Mouse (Mus musculus) fibroblast of lung, adult 2 months (primary cell): ENCODE results near the gene Dpp7.

Source experiments
- DNase-seq: peaks from one replicate; pipeline ENCODE4 v3.0.0-alpha.2; 2011; ENCODE audit warnings: low read depth

Gene Dpp7

DNA sequence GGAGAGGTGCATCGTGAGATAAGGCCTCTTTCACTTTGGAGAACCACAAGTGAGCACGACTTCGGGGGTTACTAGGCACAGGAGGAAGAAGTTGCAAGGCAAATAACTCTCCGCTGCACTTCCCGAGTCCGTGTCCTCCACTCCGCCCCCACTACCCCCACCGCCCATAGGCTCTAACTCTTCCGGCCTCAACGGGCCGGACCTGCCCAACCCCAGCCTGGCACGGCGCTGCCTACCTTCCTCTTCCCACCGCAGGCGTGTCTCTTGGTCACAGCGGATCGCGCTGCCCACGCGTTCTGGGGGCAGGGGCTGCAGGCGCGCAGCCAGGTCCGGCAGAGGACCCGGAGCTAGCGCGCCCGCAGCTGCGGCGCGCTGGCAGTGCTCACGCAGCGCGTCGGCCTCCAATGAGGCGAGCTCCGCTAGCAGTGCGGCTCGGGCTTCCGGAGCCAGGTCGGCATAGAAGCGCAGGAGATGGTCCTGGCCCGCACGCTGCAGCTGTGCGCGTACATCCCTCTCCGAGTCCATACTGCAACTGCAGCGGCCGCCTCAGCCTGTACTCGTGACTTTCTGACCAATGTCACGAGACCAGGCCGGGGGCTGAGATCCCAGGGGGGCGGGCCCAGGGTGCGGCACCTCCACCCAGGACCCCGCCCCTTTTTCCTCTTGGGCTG lies 9.1 kb upstream of the Dpp7 start, which contains the start of gene Uap1l1:
Uap1l1 (minus strand) TSS at position 592 of the 671 bp plus-strand sequence.
- DNase-seq: peak; percentile 69

DNA sequence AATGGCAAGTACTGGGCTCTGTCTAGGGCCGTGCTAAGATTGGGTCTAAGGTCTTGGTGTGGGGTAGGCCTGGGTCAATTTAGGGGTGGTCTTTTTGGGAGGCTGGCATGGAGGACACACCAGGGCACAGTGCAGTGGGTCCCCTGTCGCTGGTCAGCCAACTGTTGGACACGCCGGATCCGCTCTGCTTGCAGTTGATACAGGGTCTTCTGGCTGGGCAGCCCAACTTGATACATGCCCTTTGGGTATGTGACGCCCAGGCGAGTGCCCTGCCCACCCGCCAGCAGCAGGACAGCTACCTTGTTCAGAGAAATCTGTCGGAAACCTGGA lies 8.6 kb upstream of the Dpp7 start:
- no peak for DNase-seq

DNA sequence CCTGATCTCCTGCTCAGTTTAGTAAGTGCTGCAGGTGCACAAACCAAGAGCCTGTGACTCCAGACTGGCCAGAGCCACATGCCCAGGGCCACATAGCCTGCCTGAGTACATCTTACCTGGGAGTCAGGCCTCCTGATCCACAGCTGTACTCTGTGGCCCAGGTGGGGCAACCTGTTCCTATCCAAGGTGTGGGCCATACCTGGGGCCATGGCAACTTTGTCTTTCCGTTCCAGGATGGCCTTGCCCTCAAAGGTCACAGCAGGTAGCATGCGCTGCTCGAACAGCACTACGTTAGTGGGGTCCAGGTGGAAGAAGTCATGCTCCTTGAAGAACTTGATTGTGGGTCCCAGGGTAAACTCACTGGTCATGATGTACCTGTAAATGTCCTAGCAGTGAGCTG lies 8.2 kb upstream of the Dpp7 start:
- no peak for DNase-seq

DNA sequence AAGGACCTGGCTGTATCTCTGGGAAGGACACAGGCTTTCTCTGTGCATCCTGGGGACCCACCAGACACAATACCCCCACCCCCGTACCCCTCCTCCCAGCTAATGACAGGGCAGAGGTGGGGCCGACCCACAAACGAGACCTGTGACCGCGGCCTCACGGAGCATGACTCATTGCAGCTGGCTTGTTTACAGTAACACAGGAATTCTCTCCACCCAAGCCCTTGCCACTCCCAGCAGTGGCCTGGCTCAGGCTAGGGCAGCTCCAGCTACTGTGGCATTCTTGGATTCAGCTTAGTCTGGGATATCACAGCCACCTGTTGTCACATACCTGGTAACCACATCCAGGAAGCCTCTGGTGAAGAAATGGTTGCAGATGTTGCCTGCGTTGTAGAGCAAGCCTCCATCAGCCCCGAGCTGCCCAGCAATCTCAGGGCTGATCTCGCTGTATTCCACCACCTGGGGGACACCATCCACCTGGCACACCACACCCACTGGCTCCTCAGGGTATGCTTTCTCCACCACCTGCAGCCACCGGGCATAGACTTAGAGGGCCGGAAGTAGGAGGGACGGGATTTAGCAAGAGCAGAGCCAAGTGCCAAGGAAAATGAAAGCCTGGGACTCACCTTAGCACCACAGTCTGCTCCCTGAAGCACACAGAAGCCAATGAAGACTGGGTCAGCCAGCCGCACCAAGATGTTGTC lies 7.5 kb upstream of the Dpp7 start:
- DNase-seq: peak; percentile 43

DNA sequence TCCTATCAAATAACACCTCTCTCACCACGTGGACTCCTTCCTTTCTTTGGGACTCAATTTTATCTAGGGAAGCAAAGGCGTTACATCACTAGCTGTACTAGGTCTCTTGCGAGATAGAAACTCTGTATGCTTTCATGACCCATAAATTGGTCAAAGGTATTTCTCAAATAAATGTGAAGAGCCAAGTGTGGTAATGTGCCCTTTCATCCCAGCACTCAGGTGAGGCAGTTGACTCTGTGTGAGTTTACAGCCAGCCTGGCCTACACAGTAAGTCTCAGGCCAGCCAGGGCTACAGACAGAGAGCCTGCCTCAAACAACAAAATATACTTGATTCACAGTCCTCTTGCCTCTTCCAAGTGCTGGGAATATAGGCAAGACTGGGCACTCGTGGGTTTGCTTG lies 3.7 kb upstream of the Dpp7 start:
- DNase-seq: no peak

DNA sequence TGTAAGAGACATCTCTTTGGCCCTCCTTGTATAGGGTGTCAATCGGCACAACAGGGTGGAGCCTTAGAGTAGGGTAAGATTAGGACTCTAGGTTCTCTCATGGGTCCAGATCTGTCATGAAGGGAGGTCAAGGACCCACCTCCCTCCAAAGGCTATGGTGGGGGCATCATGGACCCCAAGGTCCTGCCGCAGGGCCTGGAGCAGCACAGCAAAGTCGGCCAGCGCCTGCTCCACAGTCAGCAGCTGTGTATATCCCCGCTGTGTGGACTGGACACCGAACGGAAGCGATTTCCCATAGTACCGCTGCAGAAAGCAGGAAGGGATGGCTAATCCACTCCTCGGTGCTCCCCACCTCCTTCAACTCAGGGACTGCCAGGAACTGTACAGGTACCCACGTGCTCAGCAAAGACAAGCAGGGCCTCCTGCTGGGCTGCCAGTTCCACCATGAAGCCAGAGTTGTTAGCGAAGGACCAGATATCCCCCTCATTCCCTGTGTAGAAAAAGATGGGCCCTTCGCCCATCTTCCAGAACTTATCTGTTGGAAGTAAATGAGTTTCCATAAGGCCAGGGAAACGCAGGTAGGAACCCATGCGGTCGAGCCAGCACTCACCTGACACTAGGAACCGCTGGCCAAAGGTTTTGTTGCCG lies 616 bp downstream of the Dpp7 start:
- DNase-seq: no peak

DNA sequence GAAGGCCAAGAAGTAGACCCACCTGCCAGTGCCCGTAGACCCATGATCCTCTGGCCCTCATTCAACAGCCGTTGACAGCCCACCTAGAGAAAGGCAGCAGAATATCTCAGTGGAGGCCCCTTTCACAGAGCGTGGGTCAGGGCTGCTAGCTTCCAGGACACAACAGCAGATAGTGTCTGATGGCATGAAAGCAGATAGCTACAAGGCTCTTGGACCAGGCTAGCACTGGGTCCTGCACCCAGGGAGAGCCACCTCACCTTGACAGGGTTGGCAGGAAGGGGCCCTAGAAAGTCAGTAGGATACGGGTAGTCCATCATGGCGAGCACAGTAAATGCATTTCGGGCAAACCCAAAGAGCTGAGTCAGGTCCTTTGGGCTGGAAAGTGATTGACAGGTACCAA lies 1.9 kb downstream of the Dpp7 start:
- DNase-seq: no peak

DNA sequence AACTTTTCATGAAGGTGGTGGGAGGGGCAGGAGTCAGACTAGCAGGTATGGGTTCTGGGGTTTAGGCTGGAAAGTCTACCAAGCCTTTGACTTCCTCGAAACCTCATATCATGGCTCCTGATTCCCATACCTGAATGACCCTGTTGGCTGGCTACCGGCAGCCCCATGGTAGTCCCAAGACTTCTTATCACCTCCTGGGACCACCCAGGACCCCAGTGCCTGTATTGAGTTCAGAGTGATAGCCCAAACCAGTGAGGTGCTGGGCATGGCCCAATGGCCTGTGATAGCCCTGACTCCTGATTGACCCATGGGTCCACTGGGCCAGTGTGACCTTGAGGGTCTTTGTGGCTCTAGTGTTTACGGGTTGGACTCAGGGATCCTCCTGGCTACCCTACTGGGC lies 5.5 kb downstream of the Dpp7 start:
- DNase-seq: no peak

DNA sequence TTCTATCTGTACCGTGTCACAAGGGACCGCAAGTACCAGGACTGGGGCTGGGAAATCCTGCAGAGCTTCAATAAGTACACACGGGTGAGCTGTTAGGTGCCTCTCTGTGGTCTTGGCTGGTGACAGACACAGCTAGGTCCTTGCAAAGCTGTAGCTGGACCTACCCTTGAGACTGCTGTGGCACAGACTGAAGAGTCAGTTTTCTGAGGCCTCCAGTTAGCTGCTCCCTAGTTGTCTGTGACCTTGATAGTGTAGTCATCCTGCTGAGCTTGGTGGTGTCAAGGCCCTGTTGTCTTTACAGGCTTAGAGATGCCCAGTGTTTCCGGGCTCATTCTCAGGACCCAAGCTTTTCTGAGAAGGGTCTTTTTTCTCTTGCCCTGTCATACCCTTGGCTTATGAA lies 6.7 kb downstream of the Dpp7 start:
- DNase-seq: no peak

DNA sequence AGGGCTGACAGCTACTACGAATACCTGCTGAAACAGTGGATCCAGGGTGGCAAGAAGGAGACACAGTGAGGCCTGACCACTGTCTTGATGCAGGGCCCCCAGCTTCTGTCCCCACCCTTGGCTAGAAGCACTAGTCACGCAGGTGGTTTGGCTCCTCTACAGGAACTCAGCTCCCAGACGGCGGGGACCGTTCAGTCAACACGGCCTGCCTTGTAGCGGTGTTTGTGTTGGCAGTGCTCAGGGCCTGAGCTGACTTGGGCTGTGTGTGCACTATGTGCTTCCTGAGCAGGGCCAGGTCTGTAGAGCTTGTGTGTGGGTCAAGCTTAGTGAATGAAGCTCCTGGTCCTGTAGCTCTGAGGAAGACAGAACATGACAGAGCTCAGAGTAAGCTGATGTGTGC lies 8.0 kb downstream of the Dpp7 start:
- DNase-seq: no peak

DNA sequence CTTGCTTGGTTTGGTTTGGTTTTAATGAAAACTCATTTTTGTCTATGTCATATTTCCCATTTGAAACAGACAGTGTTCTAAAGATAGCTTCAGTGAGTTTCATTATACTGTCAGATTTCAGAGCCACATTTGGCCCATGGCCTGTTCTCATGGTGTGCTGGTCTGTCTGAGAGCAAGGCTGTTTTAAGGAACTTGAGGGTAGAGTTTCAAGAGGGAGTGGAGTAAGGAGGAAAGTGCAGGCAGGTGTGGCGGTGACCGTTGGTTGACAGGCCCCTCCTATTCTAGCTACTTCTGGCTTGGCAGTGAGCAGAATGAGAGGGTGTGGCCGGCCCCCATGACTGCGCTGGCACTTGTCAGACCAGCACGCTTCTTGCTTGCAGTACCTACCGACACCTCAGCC lies 17.9 kb downstream of the Dpp7 start:
- no peak for DNase-seq

DNA sequence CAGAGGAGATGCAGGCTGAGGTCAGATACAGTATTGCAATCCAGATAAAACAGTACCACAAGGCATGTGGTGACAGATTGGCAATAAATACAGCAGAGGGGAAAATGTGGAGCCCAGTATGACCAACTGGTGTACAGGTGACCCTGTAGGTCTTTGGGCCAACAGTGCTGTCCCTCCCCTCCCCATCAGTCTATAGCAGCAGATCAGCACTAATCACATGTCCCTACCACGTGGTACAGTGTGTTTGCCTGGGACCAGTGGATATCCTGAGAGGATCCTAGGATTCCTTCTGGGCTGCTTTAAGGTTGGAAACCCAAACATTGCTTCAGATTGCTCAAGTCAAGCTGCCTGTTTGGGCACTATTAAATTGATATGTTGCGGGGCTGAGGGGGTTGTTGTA lies 22.6 kb downstream of the Dpp7 start:
- DNase-seq: no peak

DNA sequence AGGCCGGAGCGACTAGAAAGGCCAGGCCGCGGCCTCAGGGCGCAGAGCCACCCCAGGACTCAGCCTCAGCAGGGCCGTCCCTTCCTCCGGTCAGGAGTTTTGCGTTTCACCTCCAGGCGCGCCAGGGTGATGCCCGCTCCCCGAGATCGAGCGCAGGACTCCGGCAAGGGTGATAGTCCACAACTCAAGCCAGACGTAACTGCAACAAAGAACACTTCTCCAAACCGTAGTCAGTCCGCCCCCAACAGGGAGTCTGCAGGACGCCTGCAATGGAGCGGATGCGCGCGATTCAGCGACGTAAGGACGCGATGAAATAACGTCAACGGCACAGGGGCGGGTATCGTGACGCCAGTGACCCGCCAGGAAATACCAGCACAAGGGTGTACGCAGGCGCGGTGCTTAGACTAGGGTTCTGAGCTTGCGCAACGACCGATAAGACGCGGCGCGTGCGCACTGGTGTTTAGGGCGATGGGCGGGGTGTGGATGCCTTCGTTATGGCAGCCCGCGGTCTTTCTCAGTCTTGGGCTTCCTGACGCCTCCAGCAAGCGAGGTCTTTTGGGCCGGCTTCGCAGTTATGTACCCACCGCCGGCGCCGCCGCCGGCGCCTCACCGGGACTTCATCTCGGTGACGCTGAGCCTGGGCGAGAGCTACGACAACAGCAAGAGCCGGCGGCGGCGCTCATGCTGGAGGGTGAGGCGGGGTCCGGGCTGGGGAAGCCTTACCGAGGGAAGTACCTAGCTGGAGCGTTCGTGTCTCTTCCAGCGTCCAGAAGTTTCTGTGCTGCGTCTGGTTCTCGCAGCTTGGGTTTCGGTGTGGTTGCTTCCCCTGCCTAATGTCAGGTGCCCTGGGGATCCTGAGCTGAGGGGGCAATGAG lies 23.6 kb downstream of the Dpp7 start, which contains the start of gene Man1b1:
Man1b1 (plus strand) TSS at position 53 of the 875 bp plus-strand sequence.
- DNase-seq: peak; percentile 98

DNA sequence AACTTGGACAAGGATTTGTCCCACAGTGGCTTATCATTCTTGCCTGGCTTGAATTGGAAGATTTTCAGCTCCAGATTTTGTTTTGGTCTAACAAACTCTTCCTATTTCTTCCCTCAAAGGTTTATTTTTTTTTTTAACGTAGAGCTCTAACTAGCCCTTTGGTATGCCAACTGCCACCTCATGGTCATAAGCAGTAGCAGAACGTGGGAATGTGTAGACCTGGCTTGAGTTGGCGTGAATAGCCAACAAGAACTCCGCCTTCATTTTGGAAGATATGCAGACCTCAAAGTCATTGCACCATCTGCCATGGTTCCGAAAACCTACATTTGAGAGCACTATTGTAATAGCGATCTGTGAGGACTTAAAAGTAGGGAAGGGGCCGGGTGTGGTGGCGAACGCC lies 24.7 kb downstream of the Dpp7 start:
- no peak for DNase-seq

DNA sequence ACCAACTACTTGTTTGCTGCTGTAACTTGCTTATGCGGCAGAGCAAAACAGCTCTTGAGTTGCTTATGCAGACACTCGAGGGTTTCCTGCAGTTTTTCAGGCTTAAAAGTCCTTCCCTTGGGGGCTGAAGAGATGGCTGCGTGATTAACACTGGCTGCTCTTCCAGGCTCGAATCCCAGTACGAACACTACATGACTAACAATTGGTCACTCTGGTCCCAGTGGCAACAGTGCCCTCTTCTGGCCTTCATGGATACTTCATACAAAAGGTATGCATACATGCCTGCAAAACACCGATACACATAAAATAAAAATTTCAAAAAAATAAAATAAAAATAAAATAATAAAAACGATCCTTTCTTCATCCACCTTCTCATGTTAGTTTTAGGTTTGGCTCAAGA lies 27.7 kb downstream of the Dpp7 start:
- no peak for DNase-seq

DNA sequence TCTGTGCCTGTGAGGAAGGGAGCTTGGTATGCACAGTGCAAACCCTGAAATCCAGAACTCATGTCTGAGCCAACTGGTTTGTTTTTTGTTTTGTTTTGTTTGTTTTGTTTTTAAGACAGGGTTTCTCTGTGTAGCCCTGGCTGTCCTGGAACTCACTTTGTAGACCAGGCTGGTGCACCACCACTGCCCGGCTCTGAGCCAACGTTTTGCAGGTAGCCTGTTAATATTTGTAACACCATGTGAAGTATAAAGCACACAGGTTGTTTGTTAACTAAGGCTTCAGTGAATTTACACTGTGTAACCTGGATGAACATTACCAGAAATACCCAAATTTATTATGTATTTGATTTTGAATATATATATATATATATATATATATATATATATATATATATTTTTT lies 30.1 kb downstream of the Dpp7 start:
- no peak for DNase-seq

DNA sequence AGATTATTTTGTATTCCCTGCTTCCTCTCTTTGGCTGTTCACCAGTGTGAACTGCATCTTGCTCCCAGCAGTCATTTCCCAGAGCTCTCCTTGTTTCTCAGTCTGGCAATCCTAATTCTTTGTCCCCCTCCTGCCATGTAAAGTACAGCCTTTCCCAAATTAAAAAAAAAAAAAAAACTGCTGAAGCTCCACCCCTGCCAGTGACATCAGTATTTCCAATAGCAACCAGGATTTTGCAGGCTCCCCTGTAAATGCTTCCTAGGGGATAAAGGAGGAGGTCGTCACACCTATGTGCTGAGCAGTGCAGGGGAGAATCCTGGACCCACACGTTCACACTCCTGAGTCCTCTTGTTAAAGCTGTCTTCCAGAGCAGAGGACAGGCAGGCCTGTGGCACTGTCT lies 36.1 kb downstream of the Dpp7 start:
- no peak for DNase-seq

DNA sequence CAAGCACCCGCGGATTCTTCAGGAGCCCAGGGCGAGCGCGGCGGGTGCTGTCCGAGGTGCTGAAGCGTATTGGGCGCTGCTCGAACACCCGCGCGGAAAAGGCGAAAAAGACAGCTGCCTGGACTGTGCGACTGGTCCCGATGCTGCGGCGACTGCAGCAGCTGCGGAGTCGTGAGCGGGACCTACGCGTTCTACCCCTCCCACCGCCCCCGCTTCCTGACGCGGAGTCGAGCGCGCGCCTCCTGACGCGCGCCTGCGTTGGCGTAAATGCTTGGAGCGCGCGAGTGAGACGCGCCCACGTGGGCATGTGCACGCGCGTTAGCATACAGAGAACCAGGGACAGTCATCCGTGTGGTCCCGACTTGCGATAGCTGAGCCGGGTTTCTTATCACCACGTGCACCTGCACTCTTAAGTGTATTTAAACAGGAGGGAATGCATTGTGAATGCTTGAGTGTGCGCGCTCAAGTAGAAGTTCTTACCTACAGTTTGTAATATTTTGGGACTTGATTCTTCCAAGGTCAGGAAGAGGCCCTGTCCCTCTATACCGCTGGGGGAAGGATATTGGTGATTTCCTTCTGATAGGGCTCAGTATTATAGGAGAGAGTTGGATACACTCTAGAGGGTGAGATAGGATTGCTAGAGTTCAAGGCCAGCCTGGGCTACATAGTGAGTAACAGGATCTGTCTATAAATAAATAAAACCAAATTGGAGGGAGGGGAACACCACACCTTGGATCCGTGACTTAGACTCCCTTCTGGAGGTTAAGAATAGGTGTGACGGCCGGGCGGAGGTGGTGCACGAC lies 37.0 kb downstream of the Dpp7 start, which contains the start of gene Grin1:
Grin1 (minus strand) TSS at position 217 of the 803 bp plus-strand sequence.
- no peak for DNase-seq

DNA sequence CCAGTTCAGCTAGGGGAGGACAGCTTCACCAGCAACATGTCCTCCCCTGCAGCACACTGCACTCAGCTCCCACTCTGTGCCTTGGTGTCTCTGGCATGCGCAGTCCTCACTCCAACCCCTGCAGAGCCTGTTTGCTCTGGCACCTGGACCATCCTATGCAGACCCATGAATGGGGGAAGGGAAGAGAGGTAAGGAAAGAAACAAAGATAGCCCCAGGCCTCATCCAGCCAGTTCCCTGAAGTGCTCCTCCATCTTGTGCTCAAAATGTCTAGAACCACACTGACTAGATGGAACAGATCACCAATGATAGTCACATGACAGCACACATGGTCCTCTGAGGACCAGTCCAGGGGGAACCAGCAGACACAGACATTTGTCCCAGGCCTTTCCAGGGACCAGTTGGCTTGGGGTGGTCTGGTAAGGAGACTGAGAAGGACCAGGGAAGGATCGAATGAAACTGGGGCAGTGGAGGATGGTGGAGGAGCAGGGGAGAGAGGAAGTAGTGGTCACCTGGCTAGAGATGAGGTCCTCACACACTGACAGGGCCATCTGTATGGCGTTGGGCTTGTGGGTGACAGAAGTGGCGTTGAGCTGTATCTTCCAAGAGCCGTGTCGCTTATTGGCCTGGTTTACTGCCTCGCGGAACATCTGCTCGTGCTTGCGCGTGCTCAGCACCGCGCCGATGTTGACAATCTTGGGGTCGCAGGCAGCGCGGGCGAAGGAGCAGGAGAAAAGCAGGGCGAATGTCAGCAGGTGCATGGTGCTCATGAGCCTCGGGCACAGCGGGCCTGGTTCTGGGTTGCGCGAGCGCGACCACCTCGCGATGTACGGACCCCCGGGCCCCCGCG lies 37.8 kb downstream of the Dpp7 start:
- DNase-seq: no peak

DNA sequence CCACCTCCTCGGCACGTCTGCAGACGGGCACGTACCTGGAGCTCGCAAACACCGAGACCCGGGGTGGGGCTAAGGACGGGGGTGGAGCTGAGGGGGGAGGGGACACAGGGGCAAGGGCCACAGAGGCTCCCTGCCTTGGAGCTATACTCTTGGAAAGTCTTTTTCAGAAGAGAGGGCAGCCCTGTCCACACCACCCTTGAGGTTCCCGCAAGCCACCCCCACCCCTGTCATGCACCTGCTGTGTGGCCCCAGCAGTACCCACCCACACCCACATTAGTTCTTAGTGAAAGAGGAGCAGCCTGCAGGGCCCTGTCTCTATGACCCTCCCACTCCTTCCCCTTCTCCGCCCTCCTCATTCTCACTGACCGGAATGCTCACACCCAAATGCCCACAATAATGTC lies 44.7 kb downstream of the Dpp7 start:
- no peak for DNase-seq

DNA sequence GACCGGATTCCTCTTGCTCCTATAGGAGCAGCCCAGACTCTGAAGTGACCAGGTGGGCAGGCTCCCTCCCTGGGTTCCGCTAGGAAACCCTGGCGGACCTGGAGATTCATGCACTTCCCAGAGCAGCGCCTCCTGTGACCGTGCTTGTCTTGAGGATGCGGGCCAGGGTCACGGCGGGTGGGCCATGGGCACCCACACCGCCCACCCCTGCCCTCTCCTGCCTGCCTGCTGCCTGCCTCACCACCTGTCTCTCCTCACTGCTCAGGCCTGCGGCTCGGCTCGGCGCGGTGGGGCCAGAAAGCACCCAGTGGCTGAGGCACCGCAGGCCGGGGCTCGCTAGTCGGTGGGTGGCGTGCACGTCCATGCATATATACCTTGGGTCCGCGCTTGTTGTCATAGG lies 45.2 kb downstream of the Dpp7 start:
- DNase-seq: no peak
